Mouse (Mus musculus): ENCODE results near the gene Clec16a. TPM values are rescaled to one million over a fixed set of nuclear protein-coding genes. Genes with fewer than 3 reads are reported as not detected.
A peak's percentile ranks its signal among the peaks of the same experiment; 100 is the strongest.

Clec16a gene
- polyA plus RNA-seq, 1 experiment from 2014 or later, result 51.6 TPM

- no peaks in the 10 kb centered on the region for H3K36me3 ChIP-seq
- no peak overlapping the region for H3K9ac ChIP-seq (replicated peaks)
- H3K9me3 ChIP-seq, result no peaks in the 10 kb centered on the region
- H3K27ac ChIP-seq (replicated peaks), result peak overlapping the region; percentile 54; the same call in 1 of the 2 replicates
- H3K4me1 ChIP-seq, result peaks cover 11% of the 10 kb centered on the region; the same call in 1 of the 2 replicates
- ATAC-seq (ENCODE audit: low FRiP score, low read depth), result no peak
- WGBS, result 77% methylated on average over 2 of the region's 2 CpGs
- no peaks in the 10 kb centered on the region for H3K27me3 ChIP-seq
- H3K4me2 ChIP-seq (replicated peaks), result no peak overlapping the region
- H3K4me3 ChIP-seq, result no peak overlapping the region
Observed at GRCm38 (mm10) chr16:10659211-10659610, 114.1 kb downstream of the Clec16a start.

GRCm38 (mm10) chr16:10660526-10660925 lies 115.4 kb downstream of the Clec16a start:
- Histone ChIP-seq H3K27me3 (no peaks in the 10 kb centered on the region), H3K27ac (replicated peaks) (no peak overlapping the region), H3K9me3 (no peaks in the 10 kb centered on the region), H3K4me1 (peaks cover 16% of the 10 kb centered on the region; the same call in 1 of the 2 replicates), H3K4me3 (no peak overlapping the region), H3K9ac (replicated peaks) (no peak overlapping the region), H3K4me2 (replicated peaks) (no peak overlapping the region), H3K36me3 (no peaks in the 10 kb centered on the region)
- no peak for ATAC-seq (ENCODE audit: low FRiP score, low read depth)

- Histone ChIP-seq H3K27me3 (no peaks in the 10 kb centered on the region), H3K4me1 (peaks cover 18% of the 10 kb centered on the region; the same call in 1 of the 2 replicates), H3K4me2 (replicated peaks) (no peak overlapping the region), H3K4me3 (no peak overlapping the region), H3K9me3 (no peaks in the 10 kb centered on the region), H3K9ac (replicated peaks) (no peak overlapping the region), H3K27ac (replicated peaks) (no peak overlapping the region), H3K36me3 (no peaks in the 10 kb centered on the region)
- 58% methylated on average over 2 of the region's 2 CpGs for WGBS
- ATAC-seq (ENCODE audit: low FRiP score, low read depth), result no peak
Observed at GRCm38 (mm10) chr16:10661385-10661784, 116.2 kb downstream of the Clec16a start.

- no peak overlapping the region for H3K4me3 ChIP-seq
- WGBS, result 78% methylated on average over 12 of the region's 12 CpGs
- H3K36me3 ChIP-seq, result no peaks in the 10 kb centered on the region
- H3K9me3 ChIP-seq, result no peaks in the 10 kb centered on the region
- H3K27ac ChIP-seq (replicated peaks), result no peak overlapping the region
- ATAC-seq (ENCODE audit: low FRiP score, low read depth), result no peak
- no peak overlapping the region for H3K4me2 ChIP-seq (replicated peaks)
- H3K9ac ChIP-seq (replicated peaks), result no peak overlapping the region
- H3K27me3 ChIP-seq, result no peaks in the 10 kb centered on the region
- peaks cover 8% of the 10 kb centered on the region; the same call in 1 of the 2 replicates for H3K4me1 ChIP-seq
Observed at GRCm38 (mm10) chr16:10663890-10664731, 119.0 kb downstream of the Clec16a start.

- Histone ChIP-seq H3K4me3 (no peak overlapping the region), H3K27me3 (no peaks in the 10 kb centered on the region), H3K4me1 (peaks cover 12% of the 10 kb centered on the region; the same call in 1 of the 2 replicates), H3K27ac (replicated peaks) (peak overlapping the region; percentile 25; the same call in 1 of the 2 replicates), H3K9me3 (no peaks in the 10 kb centered on the region), H3K9ac (replicated peaks) (no peak overlapping the region), H3K4me2 (replicated peaks) (no peak overlapping the region), H3K36me3 (no peaks in the 10 kb centered on the region)
- 64% methylated on average over 12 of the region's 12 CpGs for WGBS
- ATAC-seq (ENCODE audit: low FRiP score, low read depth), result no peak
Observed at GRCm38 (mm10) chr16:10664921-10665894, 120.1 kb downstream of the Clec16a start.

GRCm38 (mm10) chr16:10666766-10667165 lies 121.6 kb downstream of the Clec16a start:
- H3K4me1 ChIP-seq, result peaks cover 12% of the 10 kb centered on the region; the same call in 1 of the 2 replicates
- H3K36me3 ChIP-seq, result no peaks in the 10 kb centered on the region
- WGBS, result 65% methylated on average over 3 of the region's 3 CpGs
- no peak for ATAC-seq (ENCODE audit: low FRiP score, low read depth)
- H3K4me2 ChIP-seq (replicated peaks), result no peak overlapping the region
- H3K27ac ChIP-seq (replicated peaks), result no peak overlapping the region
- H3K9ac ChIP-seq (replicated peaks), result no peak overlapping the region
- H3K9me3 ChIP-seq, result no peaks in the 10 kb centered on the region
- no peak overlapping the region for H3K4me3 ChIP-seq
- H3K27me3 ChIP-seq, result no peaks in the 10 kb centered on the region

- H3K4me1 ChIP-seq, result peaks cover 12% of the 10 kb centered on the region; the same call in 1 of the 2 replicates
- H3K27me3 ChIP-seq, result no peaks in the 10 kb centered on the region
- no peak overlapping the region for H3K4me2 ChIP-seq (replicated peaks)
- no peak overlapping the region for H3K9ac ChIP-seq (replicated peaks)
- WGBS, result 75% methylated on average over 8 of the region's 8 CpGs
- H3K4me3 ChIP-seq, result no peak overlapping the region
- H3K9me3 ChIP-seq, result no peaks in the 10 kb centered on the region
- no peaks in the 10 kb centered on the region for H3K36me3 ChIP-seq
- ATAC-seq (ENCODE audit: low FRiP score, low read depth), result no peak
- H3K27ac ChIP-seq (replicated peaks), result no peak overlapping the region; the same call in 1 of the 2 replicates
Observed at GRCm38 (mm10) chr16:10668453-10668852, 123.3 kb downstream of the Clec16a start.

GRCm38 (mm10) chr16:10668991-10669703 lies 124.0 kb downstream of the Clec16a start:
- Histone ChIP-seq H3K4me3 (no peak overlapping the region), H3K27me3 (no peaks in the 10 kb centered on the region), H3K27ac (replicated peaks) (no peak overlapping the region), H3K9me3 (no peaks in the 10 kb centered on the region), H3K4me2 (replicated peaks) (no peak overlapping the region), H3K4me1 (peaks cover 12% of the 10 kb centered on the region; the same call in 1 of the 2 replicates), H3K9ac (replicated peaks) (no peak overlapping the region), H3K36me3 (no peaks in the 10 kb centered on the region)
- no peak for ATAC-seq (ENCODE audit: low FRiP score, low read depth)
- WGBS, result 82% methylated on average over 7 of the region's 7 CpGs

- Histone ChIP-seq H3K36me3 (no peaks in the 10 kb centered on the region), H3K9me3 (no peaks in the 10 kb centered on the region), H3K27me3 (no peaks in the 10 kb centered on the region), H3K4me2 (replicated peaks) (no peak overlapping the region), H3K9ac (replicated peaks) (no peak overlapping the region), H3K4me3 (no peak overlapping the region), H3K4me1 (peaks cover 12% of the 10 kb centered on the region; the same call in 1 of the 2 replicates), H3K27ac (replicated peaks) (no peak overlapping the region)
- WGBS, result 66% methylated on average over 3 of the region's 3 CpGs
- no peak for ATAC-seq (ENCODE audit: low FRiP score, low read depth)
Observed at GRCm38 (mm10) chr16:10669936-10670335, 124.8 kb downstream of the Clec16a start.

GRCm38 (mm10) chr16:10672490-10672889 lies 127.4 kb downstream of the Clec16a start:
- H3K4me3 ChIP-seq, result no peak overlapping the region
- H3K36me3 ChIP-seq, result no peaks in the 10 kb centered on the region
- H3K9ac ChIP-seq (replicated peaks), result no peak overlapping the region
- H3K4me2 ChIP-seq (replicated peaks), result no peak overlapping the region
- H3K27ac ChIP-seq (replicated peaks), result no peak overlapping the region
- no peaks in the 10 kb centered on the region for H3K9me3 ChIP-seq
- ATAC-seq (ENCODE audit: low FRiP score, low read depth), result no peak
- H3K27me3 ChIP-seq, result no peaks in the 10 kb centered on the region
- 0 out of 2 replicates have a peak, but pooled peaks cover 4% of the 10 kb centered on the region for H3K4me1 ChIP-seq

- ATAC-seq (ENCODE audit: low FRiP score, low read depth), result no peak
- H3K4me2 ChIP-seq (replicated peaks), result no peak overlapping the region
- no peaks in the 10 kb centered on the region for H3K27me3 ChIP-seq
- H3K9me3 ChIP-seq, result no peaks in the 10 kb centered on the region
- WGBS, result 62% methylated on average over 2 of the region's 2 CpGs
- H3K27ac ChIP-seq (replicated peaks), result no peak overlapping the region
- H3K9ac ChIP-seq (replicated peaks), result no peak overlapping the region
- H3K4me3 ChIP-seq, result no peak overlapping the region
- 0 out of 2 replicates have a peak, but pooled peaks cover 4% of the 10 kb centered on the region for H3K4me1 ChIP-seq
- H3K36me3 ChIP-seq, result no peaks in the 10 kb centered on the region
Observed at GRCm38 (mm10) chr16:10674020-10674419, 128.9 kb downstream of the Clec16a start.

Measured in midbrain, embryonic 12.5 days (tissue).